Mouse (Mus musculus) MEL (cell line): ENCODE data around the gene Adgrg2.

Experiments
- CTCF ChIP-seq, 3 experiments: IDR thresholded peaks in 2 of 3; conservative IDR thresholded peaks in 1 of 3; 2 replicates each; pipeline ENCODE4 v1.5.1; 2011 to 2012; ENCODE audit warnings: low read length in 3 of 3, low read depth in 2 of 3, mild to moderate bottlenecking in 2 of 3, improper control_type of control experiment in 1 of 3, inconsistent platforms in 1 of 3, mixed read lengths in 1 of 3, moderate library complexity in 1 of 3; ENCODE audit not compliant: control insufficient read depth in 1 of 3, insufficient read depth in 1 of 3, poor library complexity in 1 of 3, severe bottlenecking in 1 of 3
- EP300 ChIP-seq, 2 experiments: IDR thresholded peaks; 2 replicates each; pipeline ENCODE4 v1.6.1; 2011; ENCODE audit warnings: improper control_type of control experiment in 2 of 2, low read length in 2 of 2, low read depth in 1 of 2, mild to moderate bottlenecking in 1 of 2
- HCFC1 ChIP-seq: IDR thresholded peaks from 2 replicates; pipeline ENCODE4 v1.6.1; 2012; ENCODE audit warnings: low read depth, mild to moderate bottlenecking, inconsistent platforms, low read length, improper control_type of control experiment, moderate library complexity
- KAT2A ChIP-seq: conservative IDR thresholded peaks from 2 replicates; pipeline ENCODE4 v1.6.1; 2012; ENCODE audit warnings: low read depth, low read length, improper control_type of control experiment, inconsistent platforms
- MAFK ChIP-seq: IDR thresholded peaks from 2 replicates; pipeline ENCODE4 v1.6.1; 2011; ENCODE audit warnings: low read depth, mild to moderate bottlenecking, low read length, improper control_type of control experiment, borderline replicate concordance
- MAX ChIP-seq: IDR thresholded peaks from 2 replicates; pipeline ENCODE4 v1.6.1; 2011; ENCODE audit warnings: low read length, improper control_type of control experiment
- POLR2AphosphoS2 ChIP-seq: IDR thresholded peaks from 2 replicates; pipeline ENCODE4 v1.6.1; 2011; ENCODE audit warnings: low read length, improper control_type of control experiment
- USF1 ChIP-seq: IDR thresholded peaks from 2 replicates; pipeline ENCODE4 v1.6.1; 2014; ENCODE audit warnings: low read depth, mild to moderate bottlenecking, inconsistent platforms, low read length, improper control_type of control experiment, moderate library complexity
- ZC3H11A ChIP-seq: IDR thresholded peaks from 2 replicates; pipeline ENCODE4 v1.6.1; 2012; ENCODE audit warnings: low read depth, mild to moderate bottlenecking, inconsistent platforms, low read length, improper control_type of control experiment

GRCm38 (mm10) chrX:160426486-160426885 is 36.0 kb downstream of the Adgrg2 start:
- no peak for TF ChIP-seq USF1
- no peak for TF ChIP-seq CTCF (IDR thresholded peaks at IDR 0.05 in 2 of 3, conservative IDR thresholded peaks at IDR 0.05 in 1 of 3; ENCODE audit: control insufficient read depth in 1 of 3, insufficient read depth in 1 of 3, low read depth in 2 of 3, low read length in 3 of 3, poor library complexity in 1 of 3, severe bottlenecking in 1 of 3)
- no peak for TF ChIP-seq EP300 (IDR thresholded peaks at IDR 0.05; ENCODE audit: low read depth in 1 of 2, low read length in 2 of 2)
- TF ChIP-seq ZC3H11A, result no peak
- TF ChIP-seq MAFK, result no peak
- no peak for TF ChIP-seq KAT2A
- TF ChIP-seq POLR2AphosphoS2, result no peak
- no peak for TF ChIP-seq MAX
- no peak for TF ChIP-seq HCFC1
